Mouse (Mus musculus): Measurements from ENCODE around the gene Mipep. TPM values are rescaled to one million over a fixed set of nuclear protein-coding genes. Genes with fewer than 3 reads are reported as not detected.

Mipep gene
- total RNA-seq, 2 experiments from 2014 or later, result 30.4 to 31.2 TPM

DNA sequence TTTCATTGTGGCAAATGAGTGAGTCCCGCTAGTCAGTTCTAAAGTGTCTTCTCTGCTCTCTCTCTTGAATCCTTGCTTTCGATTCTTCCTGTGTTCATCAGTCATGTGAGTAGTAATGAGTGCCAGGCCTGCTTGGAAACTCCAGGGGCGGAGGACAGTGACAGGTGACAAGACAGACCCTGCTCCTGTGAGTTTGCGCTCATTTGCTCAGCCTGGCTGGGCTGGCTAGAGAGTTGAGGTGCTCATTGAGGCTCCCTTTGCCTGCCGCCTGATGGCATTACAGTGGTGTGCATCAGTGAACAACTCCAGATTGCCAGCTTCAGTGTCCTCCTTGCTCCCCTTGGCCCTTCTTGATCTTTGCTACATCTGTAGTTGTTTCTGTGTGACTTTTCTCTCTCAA, 97.7 kb downstream of the Mipep start:
- DNase-seq, result no peak

DNA sequence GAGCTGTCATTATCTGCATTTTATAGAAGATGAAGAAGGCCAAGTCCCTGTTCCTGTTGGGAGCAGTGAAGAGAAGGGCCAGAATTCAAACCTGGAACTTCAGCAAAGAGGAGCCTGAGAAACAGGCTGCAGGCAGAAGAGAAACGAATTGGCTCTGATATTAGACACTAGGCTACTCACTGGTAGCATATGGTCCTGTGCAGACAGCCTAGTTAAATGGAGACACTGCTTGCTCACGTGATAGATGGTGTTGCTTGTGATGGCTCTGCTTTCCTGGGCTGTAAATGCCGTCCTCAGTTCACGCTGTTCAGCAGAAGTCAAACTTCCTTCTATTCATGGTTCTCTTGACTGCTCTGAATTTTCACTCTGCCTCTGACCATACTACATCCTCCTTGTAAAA, 98.3 kb downstream of the Mipep start:
- DNase-seq, result no peak

DNA sequence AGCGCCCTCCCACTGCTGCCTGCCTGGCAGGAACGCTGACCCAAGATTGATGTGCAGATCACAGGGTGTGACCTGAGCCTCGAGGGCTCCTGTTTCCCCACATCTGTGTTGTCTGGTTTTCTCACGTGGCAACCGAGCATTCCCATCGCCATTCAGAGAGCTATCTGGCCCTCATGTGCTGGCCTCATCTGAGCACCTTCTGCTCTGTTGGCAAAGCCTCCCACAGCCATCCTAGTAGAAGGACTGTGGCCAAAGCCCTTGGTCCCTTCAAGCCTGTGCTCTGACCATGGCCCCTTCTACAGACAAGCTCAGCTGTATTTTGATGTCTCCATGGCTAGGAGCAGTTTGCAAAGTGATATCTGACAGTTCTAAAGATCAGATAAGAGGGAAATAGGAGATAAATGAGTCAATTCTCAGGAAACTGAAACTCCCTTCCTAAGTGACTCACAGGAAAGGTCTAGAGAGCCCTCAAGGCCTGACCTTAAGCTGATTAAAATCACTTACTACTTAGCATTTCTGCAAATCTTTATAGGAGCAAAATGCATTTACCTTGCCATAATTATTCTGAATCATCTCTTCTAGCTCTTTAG, 101.1 kb downstream of the Mipep start:
- no peak for DNase-seq

DNA sequence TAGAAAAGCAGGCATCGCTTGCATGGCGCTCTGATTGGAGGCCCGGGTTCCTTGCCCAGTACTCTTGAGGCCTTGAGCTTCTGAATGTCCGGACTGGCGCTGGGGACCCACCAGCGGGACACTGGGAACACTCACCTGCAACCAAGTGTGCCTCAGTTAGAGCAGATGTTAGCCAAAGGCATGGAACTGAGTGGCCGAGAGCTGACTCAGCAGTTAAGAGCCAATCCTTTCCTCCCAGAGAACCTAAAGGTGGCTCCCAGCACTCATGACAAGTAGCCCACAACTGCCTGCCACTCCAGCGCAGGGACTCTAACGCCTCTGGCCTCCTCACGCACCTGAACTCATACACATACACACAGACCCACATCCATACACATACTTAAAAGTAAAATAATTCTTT, 109.5 kb downstream of the Mipep start:
- DNase-seq, result no peak

DNA sequence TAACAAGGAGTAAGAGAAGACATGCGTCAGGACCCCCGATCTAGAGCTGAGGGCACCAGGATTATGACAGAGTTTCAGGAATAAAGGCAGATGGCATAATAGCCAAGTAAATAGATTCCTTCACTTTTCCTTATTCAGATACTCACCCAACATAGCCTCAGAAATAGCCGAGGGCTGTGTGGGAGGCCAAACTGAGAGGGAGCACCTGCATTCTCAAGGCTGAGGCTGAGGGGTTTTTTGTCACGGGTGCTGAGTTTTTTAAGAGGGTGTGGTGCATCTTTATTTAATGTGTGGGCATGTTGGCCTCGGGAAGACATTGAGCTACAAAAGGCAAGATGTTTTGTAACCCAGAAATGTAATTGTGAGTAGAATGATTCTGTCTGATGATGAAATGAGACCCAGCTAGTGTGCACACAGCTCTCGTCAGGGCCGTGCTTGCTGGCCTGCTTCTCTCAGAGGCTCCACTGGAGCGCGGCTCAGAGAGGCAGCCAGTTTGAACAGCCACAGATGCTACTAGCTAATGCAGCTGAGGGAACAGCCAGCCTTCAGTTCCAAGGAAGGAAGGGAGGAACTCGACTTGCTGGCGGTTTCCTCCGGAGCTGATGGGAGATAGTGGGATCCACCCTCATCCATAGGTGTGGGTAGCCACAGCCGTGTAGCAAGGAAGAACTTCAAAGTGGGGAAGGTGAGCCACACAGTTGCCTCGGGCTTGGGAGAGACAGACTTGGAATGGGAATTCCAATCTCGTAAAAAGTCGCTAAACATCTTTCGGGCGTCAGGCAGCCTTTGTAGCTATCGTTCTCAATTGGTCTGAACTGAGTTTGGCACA, 111.0 kb downstream of the Mipep start:
- DNase-seq, result no peak

DNA sequence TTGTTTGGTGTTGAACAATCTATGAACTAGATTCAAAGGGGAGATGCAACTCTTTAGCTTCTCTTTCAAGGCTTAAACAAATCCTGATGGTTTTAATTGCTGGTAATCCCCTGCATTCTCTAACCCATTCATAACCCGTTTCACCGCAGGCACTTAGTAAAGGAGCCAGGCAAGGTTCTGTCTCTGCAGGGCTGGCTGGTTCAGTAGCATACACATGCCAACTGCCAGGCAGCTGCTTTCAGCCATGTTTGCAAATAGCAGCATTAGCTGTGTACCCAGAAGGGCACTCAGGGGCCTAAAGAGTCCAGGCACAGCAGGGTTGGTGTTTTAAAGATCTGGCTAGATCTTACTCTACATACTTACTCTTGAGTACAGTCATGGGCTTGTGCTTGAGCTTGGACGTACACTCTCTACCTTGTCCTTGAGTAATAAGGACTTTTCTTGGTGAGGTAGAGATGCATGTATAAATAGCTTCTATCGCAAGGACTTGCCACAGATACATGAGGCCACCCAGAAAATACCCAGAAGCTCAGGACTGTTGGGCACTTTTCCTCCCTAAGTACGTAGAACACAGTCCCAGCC, 113.8 kb downstream of the Mipep start:
- DNase-seq, result no peak

DNA sequence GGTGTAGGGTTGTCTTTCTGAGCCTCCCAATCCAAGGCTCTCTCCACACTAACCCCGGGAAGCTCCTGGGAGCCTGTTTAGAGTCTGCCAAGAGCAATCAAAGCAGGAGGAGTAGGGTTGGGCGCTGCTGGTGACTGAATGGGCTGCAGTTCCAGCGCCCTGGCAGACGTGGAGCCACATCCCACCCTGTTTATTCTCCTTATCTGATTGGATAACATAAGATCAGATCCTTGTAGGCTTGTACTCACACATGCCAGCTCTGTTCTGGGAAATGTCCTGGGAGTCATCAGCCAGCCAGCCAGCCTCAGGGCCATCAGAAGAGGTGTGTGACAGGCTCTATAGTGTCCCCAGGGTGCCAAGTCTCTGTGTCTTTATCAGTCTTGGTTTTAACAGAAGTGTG, 120.1 kb downstream of the Mipep start:
- DNase-seq, result no peak

DNA sequence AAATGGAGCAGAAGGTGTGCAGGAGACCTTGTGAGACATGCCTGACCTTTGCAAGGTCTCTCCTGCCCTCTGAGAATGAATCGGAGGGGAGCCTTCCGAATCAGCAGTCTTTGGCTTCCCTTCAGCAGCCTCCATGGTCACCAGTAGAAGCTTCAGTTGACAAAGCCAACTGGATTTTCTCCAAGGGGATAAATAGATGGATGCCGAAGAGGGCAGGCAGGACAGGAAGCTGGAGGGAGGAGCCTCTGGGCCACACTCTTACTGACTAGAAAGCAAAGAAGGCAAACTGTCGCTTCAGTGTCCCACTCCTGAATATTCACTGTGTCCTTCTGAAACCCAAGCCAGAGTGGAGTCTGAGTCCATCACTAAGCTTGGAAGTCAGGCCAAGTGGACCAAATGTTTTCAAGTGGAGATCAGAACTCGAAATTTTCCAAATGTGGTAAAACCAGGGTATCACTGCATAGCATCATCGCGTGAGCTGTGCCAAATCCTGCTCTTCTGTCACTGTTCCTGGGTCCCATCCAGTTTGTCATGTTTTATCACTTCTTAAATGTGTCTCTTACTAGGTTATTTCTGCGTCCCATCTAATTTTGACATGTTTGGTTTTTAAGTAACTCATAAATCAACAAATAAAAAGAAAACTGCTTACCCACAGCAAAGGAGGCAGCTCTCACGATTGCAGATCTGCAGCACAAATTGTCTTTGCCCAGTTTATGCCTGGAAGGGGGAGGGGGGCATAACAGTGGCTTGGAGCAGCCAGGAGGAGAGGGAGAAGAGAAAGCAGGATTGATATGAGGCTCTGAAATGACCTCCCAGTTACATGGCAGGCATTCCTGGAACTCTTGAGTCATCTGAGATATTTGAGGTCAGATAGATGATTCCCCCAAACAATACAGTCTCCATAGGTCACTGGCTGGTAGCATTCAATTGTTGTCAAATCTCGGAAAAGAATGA, 122.3 kb downstream of the Mipep start:
- DNase-seq, result no peak

DNA sequence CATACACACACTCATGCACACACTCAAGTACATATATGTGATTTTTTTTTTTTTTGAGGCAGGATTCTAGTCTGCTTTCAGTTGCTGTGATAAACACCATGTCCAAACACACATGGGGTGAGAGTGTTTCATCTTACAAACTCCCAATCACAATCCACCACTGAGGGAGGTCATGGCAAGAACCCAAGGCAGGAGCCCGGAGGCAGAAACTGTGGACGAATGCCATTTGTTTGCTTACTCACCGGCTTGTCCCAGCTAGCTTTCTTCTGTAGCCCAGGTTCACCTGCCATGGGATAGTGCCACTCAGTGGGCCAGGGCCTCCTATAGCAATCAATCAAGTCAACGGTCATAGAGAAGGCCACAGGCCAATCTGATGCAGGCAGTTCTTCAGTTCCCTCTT, 125.0 kb downstream of the Mipep start:
- no peak for DNase-seq

DNA sequence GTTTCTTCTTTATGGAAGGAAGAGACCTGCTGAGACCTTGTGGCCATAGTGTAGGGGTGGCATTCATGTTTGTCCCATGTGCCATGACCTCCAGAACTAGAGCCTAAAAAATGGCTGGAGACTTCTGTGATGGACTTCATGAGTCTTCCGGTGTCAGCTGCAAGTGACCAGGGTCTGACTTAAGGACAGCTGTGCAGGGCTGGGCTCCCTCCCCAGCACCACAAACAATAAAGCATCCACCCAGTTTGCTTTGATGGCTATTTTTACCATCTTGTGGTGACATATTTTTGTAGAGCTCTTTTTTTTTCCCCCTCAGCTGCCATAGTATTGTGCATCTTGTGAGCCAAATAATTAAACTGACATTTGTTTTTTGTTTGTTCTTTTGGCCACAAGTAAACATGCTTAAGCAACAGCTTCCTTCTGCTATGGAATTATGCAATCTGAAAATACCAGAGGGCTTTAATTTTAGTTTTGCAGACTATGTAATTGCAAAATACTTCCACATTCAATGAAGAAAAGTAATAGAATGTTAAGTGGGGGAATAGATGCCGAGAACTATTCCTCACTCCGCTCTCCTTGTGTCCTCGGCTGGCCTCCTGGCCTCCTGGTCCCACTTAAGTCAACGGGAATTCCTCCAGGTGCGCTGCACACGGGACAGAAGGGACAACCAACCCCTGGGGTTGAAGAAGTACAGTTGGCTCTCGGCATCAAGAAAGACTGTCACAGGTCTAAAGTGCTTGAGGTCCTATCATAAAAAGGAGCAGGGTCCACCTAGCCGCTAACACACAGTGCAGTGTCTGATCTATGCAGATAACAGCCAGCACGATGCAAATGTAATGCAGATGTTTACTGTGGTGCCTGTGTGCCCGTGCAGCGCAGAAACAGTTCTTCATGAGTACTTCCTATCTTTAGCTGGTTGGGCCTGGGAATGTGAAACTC, 126.4 kb downstream of the Mipep start:
- no peak for DNase-seq

DNA sequence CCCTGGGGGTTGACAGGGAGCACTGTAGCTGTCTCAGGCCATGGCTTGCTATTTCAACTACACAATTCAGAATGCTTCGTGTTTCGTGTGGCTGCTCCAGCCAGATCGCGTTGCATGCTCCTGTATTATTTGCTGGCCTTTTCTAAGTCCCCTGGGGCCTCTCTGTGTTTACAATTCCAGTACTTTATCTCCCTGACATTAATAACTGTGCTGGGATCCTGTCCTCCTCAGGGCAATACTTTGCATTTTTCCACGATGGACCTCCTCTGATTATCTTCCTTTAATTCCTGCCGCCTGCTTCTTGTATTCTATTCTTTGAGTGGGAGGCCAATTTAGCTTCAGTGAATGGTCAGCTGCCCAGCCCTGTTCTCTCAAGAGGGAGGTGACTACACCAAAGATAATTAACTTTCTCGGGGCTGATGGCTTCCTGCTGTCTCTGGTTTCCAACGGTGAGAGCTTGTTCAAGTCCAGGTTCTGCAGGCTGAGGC, 128.7 kb downstream of the Mipep start:
- no peak for DNase-seq

DNA sequence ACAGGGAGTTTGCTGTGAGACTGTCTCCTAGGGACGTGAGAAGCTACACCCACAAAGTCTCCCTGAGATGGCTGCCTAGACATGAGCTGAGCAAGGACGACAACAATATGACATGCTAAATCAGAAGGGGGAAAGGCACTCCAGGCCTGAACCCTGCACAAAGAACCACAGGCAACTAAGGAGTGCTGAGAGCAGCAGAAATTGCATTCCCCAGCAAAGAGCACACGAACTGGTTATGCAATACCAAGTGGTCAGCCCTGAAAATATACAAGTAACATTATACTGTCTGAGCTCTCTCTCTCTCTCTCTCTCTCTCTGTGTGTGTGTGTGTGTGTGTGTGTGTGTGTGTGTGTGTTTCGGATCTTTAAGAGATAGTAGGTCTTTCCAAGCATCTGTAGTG, 132.3 kb downstream of the Mipep start:
- DNase-seq, result no peak

DNA sequence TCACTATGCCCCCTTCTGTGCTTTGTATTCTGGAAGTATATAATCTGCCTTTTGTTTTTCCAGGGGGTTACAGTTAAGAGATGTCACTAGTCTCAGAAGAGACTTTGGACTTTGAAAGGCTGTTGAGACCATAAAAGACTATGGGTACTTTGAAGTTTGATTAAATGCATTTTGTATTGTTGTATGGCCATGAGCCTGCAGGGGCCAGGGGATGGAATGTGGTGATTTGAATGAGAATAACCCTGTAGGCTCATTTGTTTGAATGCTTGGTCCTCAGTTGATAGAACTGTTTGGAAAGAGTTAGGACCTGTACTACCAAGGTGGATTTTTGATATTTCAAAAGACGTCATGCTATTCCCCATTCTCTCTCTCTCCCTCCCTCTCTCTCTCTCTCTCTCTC, 141.6 kb downstream of the Mipep start:
- DNase-seq, result no peak

DNA sequence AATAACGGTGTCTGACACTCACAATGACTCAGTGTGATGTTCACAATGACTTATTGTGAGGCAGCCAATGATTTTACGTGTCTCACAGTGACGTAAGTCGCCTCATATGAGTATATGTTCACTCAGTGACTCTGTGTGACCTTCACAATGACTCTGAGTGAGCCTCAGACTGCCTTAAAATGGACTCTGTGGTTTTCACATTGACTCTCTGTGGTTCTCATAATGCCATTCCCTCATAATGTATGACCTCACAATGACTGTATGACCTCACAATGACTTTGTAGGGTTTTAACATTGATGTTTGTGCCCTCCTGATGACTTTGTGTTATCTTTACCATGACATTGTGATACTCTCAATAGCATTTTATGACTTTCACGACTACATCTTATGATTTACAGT, 151.3 kb downstream of the Mipep start:
- no peak for DNase-seq

DNA sequence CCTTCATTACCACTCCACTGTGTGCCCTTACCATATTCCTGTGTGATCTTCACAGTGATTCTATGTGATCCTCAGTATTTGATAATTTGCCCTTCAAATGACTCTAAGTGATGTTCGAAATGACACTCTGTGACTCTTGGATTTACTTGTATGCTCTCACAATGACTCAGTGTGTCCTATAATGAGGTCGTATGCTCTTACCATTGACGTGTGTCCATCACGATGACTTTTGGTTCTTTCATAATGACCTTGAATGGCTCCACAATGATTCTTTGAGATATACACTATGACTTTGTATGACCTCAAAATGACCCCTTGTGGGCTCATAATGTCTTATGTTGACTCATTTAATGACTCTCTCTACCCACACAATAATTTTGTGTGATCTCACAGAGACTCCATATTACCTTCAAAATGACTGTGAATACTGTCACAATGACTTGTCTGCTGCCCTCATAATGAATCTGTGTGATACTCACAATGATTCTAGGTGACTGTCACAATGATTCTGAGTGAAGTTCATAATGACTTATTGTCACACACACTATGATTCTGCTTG, 153.2 kb downstream of the Mipep start:
- DNase-seq, result no peak

Other genes with a start within 250 kb of the Mipep start
- 1 to 10 TPM; 3.8 to 4.9 TPM for gene Spata13, start 150.6 kb upstream of the Mipep start, total RNA-seq (2021)
- gene C1qtnf9, start 16.4 kb upstream of the Mipep start, total RNA-seq (2021), result 10 to 100 TPM; 19.2 to 23.5 TPM

Measured in gastrocnemius, postnatal 25 days (tissue).